Mouse (Mus musculus) CH12.LX (cell line): ENCODE measurements around the gene S100a16. TPM values are rescaled to one million over a fixed set of nuclear protein-coding genes. Genes with fewer than 3 reads are reported as not detected.

ENCODE experiments used
- DNase-seq: peaks from one replicate; pipeline ENCODE4 v3.0.0-alpha.2; 2013; ENCODE audit errors: extremely low read depth
- H3K27ac ChIP-seq: 2 replicates; pipeline ENCODE4 v1.5.1; 2012; ENCODE audit warnings: low read depth, mild to moderate bottlenecking, control low read depth, moderate library complexity; ENCODE audit not compliant: insufficient read depth
- H3K27me3 ChIP-seq: replicated peaks from 2 replicates; pipeline ENCODE3; 2012; ENCODE audit warnings: inconsistent platforms
- H3K36me3 ChIP-seq, 2 experiments: replicated peaks in 1 of 2; 2 replicates each; pipeline versions ENCODE3 to v1.6.1; 2012; ENCODE audit warnings: inconsistent platforms in 1 of 2, low read length in 1 of 2, mild to moderate bottlenecking in 1 of 2, mixed read lengths in 1 of 2, moderate library complexity in 1 of 2; ENCODE audit not compliant: control insufficient read depth in 1 of 2, insufficient read depth in 1 of 2
- H3K4me1 ChIP-seq, 2 experiments: 2 replicates each; pipeline ENCODE4 v1.6.1; 2012; ENCODE audit warnings: inconsistent platforms in 1 of 2, moderate library complexity in 1 of 2; ENCODE audit not compliant: insufficient read depth in 2 of 2, control insufficient read depth in 1 of 2
- H3K4me2 ChIP-seq: 2 replicates; pipeline ENCODE4 v1.6.1; 2012; ENCODE audit warnings: low read depth, mild to moderate bottlenecking, control low read depth; ENCODE audit not compliant: poor library complexity, insufficient read depth, severe bottlenecking
- H3K4me3 ChIP-seq, 3 experiments: fragments of 150-350 bp in 1 of 3; sonication (generic) in 1 of 3; replicated peaks in 1 of 3; 2 replicates each; pipeline versions ENCODE3 to v1.5.1; 2011 to 2012; ENCODE audit warnings: low read depth in 2 of 3, low read length in 2 of 3, mild to moderate bottlenecking in 2 of 3, moderate library complexity in 2 of 3, control low read depth in 1 of 3, improper control_type of control experiment in 1 of 3, inconsistent platforms in 1 of 3, mixed read lengths in 1 of 3; ENCODE audit not compliant: poor library complexity in 1 of 3
- H3K79me2 ChIP-seq: replicated peaks from 2 replicates; pipeline ENCODE4 v1.6.1; 2012; ENCODE audit warnings: mild to moderate bottlenecking, moderate library complexity; ENCODE audit not compliant: control insufficient read depth, poor library complexity, insufficient read depth, severe bottlenecking; ENCODE audit errors: extremely low read depth
- H3K9ac ChIP-seq: 2 replicates; pipeline ENCODE4 v1.6.1; 2012; ENCODE audit warnings: low read depth, mild to moderate bottlenecking, control low read depth, moderate library complexity; ENCODE audit not compliant: insufficient read depth
- H3K9me3 ChIP-seq: replicated peaks from 2 replicates; pipeline ENCODE3; 2012; ENCODE audit warnings: low read length, inconsistent platforms, mixed read lengths
- CHD1 ChIP-seq: IDR thresholded peaks from 2 replicates; pipeline ENCODE4 v1.6.1; 2012; ENCODE audit warnings: low read depth, low read length, improper control_type of control experiment, inconsistent platforms
- CHD2 ChIP-seq: IDR thresholded peaks from 2 replicates; pipeline ENCODE4 v1.6.1; 2011; ENCODE audit warnings: low read length, improper control_type of control experiment
- ELF1 ChIP-seq: IDR thresholded peaks from 2 replicates; pipeline ENCODE4 v1.6.1; 2014; ENCODE audit warnings: low read depth, mild to moderate bottlenecking, inconsistent platforms, low read length, improper control_type of control experiment
- ETS1 ChIP-seq: conservative IDR thresholded peaks from 2 replicates; pipeline ENCODE4 v1.6.1; 2012; ENCODE audit warnings: low read depth, mild to moderate bottlenecking, inconsistent platforms, low read length, improper control_type of control experiment, moderate library complexity
- HCFC1 ChIP-seq: IDR thresholded peaks from 2 replicates; pipeline ENCODE4 v1.6.1; 2012; ENCODE audit warnings: low read depth, mild to moderate bottlenecking, inconsistent platforms, low read length, improper control_type of control experiment
- IRF4 ChIP-seq: IDR thresholded peaks from 2 replicates; pipeline ENCODE4 v1.6.1; 2014; ENCODE audit warnings: low read depth, mild to moderate bottlenecking, inconsistent platforms, low read length, improper control_type of control experiment
- MAFK ChIP-seq: IDR thresholded peaks from 2 replicates; pipeline ENCODE4 v1.6.1; 2011; ENCODE audit warnings: low read length, improper control_type of control experiment; ENCODE audit not compliant: insufficient replicate concordance
- MXI1 ChIP-seq: IDR thresholded peaks from 2 replicates; pipeline ENCODE4 v1.6.1; 2011; ENCODE audit warnings: mild to moderate bottlenecking, low read depth, low read length, improper control_type of control experiment
- MYC ChIP-seq: IDR thresholded peaks from 2 replicates; pipeline ENCODE4 v1.6.1; 2011; ENCODE audit warnings: low read depth, mild to moderate bottlenecking, improper control_type of control experiment, low read length
- PAX5 ChIP-seq: IDR thresholded peaks from 2 replicates; pipeline ENCODE4 v1.6.1; 2012; ENCODE audit warnings: low read length, inconsistent platforms, mixed read lengths
- POLR2AphosphoS2 ChIP-seq: IDR thresholded peaks from 2 replicates; pipeline ENCODE4 v1.6.1; 2011; ENCODE audit warnings: low read depth, low read length, improper control_type of control experiment
- RCOR1 ChIP-seq: conservative IDR thresholded peaks from 2 replicates; pipeline ENCODE4 v1.6.1; 2012; ENCODE audit warnings: low read depth, mild to moderate bottlenecking, inconsistent platforms, low read length, improper control_type of control experiment
- SIN3A ChIP-seq: IDR thresholded peaks from 2 replicates; pipeline ENCODE4 v1.6.1; 2012; ENCODE audit warnings: low read length, improper control_type of control experiment, inconsistent platforms
- TCF12 ChIP-seq: IDR thresholded peaks from 2 replicates; pipeline ENCODE4 v1.6.1; 2014; ENCODE audit warnings: low read depth, mild to moderate bottlenecking, inconsistent platforms, low read length, improper control_type of control experiment
- USF1 ChIP-seq: IDR thresholded peaks from 2 replicates; pipeline ENCODE4 v1.6.1; 2014; ENCODE audit warnings: low read depth, mild to moderate bottlenecking, inconsistent platforms, low read length, improper control_type of control experiment
- ZC3H11A ChIP-seq: IDR thresholded peaks from 2 replicates; pipeline ENCODE4 v1.6.1; 2012; ENCODE audit warnings: low read depth, mild to moderate bottlenecking, inconsistent platforms, low read length, improper control_type of control experiment
- ZKSCAN1 ChIP-seq: IDR thresholded peaks from 2 replicates; pipeline ENCODE4 v1.6.1; 2012; ENCODE audit warnings: low read depth, inconsistent platforms, low read length, improper control_type of control experiment, borderline replicate concordance
- dilution Hi-C: fragments of 300-500 bp; cut with MboI; formaldehyde crosslinking; loops from 2 replicates; pipeline ENCODE4 v1.14.3; 2020; ENCODE audit warnings: low sequenced_read_pairs; ENCODE audit not compliant: extremely low pct_unique_long_range_greater_than_20kb, extremely low pct_ligation_motif_present
- in situ Hi-C: fragments of 300-500 bp; cut with MboI; formaldehyde crosslinking; loops from 3 replicates; pipeline ENCODE4 v1.14.3; 2019; ENCODE audit warnings: low sequenced_read_pairs, low pct_ligation_motif_present, low pct_unique_long_range_greater_than_20kb, mixed read lengths
- polyA plus RNA-seq: library from polyadenylated mRNA; unstranded; fragments of >175 nt; gene quantifications from 2 replicates; pipeline ENCODE4 v1.2.1, GENCODE M21; 2012; ENCODE audit warnings: low read depth; ENCODE audit not compliant: insufficient read length
- total RNA-seq, 2 experiments: library from RNA; depleted of rRNA; stranded (reverse); fragments of 300-350 nt in 1 of 2; fragments of >200 nt in 1 of 2; gene quantifications; 2 replicates each; pipeline ENCODE4 v1.2.3; 2012 to 2014

Gene S100a16
- total RNA-seq (2012; rRNA removed) (not detected in 2 replicates), total RNA-seq (2014; rRNA removed) (not detected in 2 replicates), polyA plus RNA-seq (not detected in 2 replicates)

DNA sequence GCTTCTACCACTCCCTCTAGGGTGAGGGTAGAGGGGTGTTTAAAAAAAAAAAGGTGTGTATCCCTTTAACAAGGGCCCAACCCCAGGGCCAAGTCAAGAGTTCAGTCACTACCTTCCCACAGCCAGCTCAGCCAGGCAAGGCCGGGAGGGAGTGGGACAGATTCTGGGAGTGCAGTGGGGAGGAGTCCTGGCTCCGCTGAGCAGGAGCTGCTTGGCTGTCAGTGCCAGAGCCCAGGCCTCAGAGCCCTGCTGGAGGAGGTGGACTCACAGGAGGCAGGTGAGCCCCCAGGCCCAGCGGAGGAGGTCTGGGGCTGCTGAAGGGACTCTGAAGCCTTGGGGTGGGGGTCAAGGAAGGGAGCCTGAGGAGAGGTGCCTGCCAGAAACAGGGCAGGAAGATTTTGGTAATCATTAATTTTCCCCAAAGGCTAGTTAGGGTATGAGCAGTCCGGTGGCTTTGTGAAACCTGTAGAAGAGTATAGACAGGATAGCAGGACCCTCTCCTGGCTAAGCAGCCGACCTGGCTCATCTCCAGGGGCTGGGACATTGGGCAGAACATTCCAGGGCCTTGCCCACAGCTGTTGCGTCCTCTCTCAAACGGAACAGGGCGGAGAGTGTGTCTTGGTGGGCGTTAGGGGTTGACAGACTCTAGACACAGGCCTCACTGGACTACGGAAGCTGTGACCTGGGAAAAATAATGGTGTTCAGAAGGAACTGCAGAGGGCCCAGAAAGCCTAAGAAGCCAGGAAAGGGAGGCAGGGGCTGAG, at the start of gene S100a16:
Gene S100a16 (plus strand): TSS at position 114 of the 764 bp plus-strand sequence.
- Histone ChIP-seq H3K79me2 (no peaks in the 10 kb centered on the region), H3K4me2 (no peak within 1 kb of the TSS), H3K9me3 (no peaks in the 10 kb centered on the region), H3K27me3 (peaks cover 40% of the 10 kb centered on the region), H3K36me3 (no peaks in the 10 kb centered on the region), H3K4me3 (no peak within 1 kb of the TSS), H3K9ac (no peak within 1 kb of the TSS), H3K27ac (no peak within 1 kb of the TSS), H3K4me1 (peaks cover 0 to 9% of the 10 kb centered on the region in 2 experiments; a peak in 2 of 4 replicates)
- TF ChIP-seq USF1 = no peak
- TF ChIP-seq ZKSCAN1 = no peak
- TF ChIP-seq MAFK = no peak
- no peak for TF ChIP-seq RCOR1
- dilution Hi-C loops (no loop called here), in situ Hi-C loops (no loop called here)
- no peak for DNase-seq

DNA sequence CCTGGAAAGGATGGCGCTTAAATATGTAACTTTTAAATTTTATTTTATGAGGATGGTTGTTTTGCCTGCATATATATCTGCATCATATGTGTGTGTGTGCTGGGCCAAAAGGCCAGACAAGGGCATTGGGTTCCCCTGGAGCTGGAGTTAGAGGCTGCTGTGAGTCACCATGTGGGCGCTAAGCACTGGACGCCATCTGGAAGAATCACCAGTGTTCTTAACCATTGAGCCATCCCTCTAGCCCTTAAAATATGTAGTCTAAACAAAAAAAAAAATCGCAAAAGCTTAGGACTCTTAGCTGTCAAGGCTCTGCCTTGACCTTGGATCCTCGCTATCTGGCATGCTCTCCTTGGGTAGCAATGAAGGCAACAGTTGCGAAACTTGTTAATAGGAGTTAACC, 48.5 kb upstream of the S100a16 start:
- H3K36me3 ChIP-seq = peaks cover 42 to 59% of the 10 kb centered on the region in 2 experiments
- no peak for DNase-seq
- H3K9me3 ChIP-seq = no peaks in the 10 kb centered on the region
- TF ChIP-seq MYC (no peak), IRF4 (no peak), TCF12 (no peak), ETS1 (no peak), RCOR1 (no peak), CHD1 (no peak), MXI1 (no peak), SIN3A (no peak), HCFC1 (no peak), ZC3H11A (no peak), POLR2AphosphoS2 (no peak), CHD2 (no peak), ZKSCAN1 (no peak), ELF1 (no peak), PAX5 (no peak)
- no peak overlapping the region for H3K4me3 ChIP-seq
- no peak overlapping the region for H3K9ac ChIP-seq
- peaks cover 0 to 11% of the 10 kb centered on the region in 2 experiments; a peak in 2 of 4 replicates for H3K4me1 ChIP-seq
- no peak overlapping the region for H3K4me2 ChIP-seq
- no peaks in the 10 kb centered on the region for H3K27me3 ChIP-seq
- dilution Hi-C loops (no loop called here), in situ Hi-C loops (no loop called here)
- peaks cover 7% of the 10 kb centered on the region; the same call in 1 of the 2 replicates for H3K79me2 ChIP-seq
- no peak overlapping the region for H3K27ac ChIP-seq
